Mouse (Mus musculus): ENCODE results near the gene Mki67. TPM values are rescaled to one million over a fixed set of nuclear protein-coding genes. Genes with fewer than 3 reads are reported as not detected.

Mki67 gene
- polyA plus RNA-seq, 1 experiment from 2014 or later: 25.1 TPM

DNA sequence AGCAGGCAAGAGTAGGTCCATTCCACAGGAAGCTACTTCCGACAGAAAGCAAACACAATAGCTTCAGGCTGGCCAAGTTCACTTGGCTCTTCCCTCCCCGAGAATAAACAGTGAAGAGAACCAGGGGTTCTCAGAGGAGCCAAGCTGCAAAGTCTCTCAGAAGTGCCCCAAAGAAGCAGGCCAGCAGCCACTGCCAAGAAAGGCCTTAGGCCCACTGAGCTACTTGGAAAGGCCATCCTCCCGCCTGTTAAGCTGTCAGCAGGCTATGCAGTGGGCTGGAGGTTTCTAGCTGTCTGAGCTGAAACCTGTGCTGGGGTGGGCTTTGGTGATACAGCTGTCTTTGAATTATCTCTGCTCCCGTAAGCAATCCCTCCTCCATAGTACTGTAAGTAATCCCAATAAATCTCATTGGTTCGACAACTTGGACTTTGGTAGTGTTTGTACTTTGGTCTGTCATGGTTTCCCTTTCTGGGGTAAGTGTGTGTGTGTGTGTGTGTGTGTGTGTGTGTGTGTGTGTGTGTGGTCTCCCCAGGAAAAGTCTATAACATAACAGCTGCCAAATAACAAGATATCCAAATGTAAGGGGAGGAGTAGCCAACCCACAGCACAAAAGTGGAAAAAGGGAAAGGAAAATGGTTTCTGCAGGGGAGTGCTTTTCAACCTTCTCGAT lies 7.6 kb upstream of the Mki67 start:
- H3K4me1 ChIP-seq (ENCODE audit: control insufficient read depth, insufficient read depth, low read length): peaks cover 7% of the 10 kb centered on the region; the same call in 1 of the 2 replicates
- no peak overlapping the region for H3K4me3 ChIP-seq (ENCODE audit: low read length)
- no peak overlapping the region for H3K4me2 ChIP-seq (ENCODE audit: low read depth, low read length)
- H3K27ac ChIP-seq (ENCODE audit: low read length): peak overlapping the region; percentile 29; the same call in 1 of the 2 replicates
- no peaks in the 10 kb centered on the region for H3K27me3 ChIP-seq (ENCODE audit: control insufficient read depth, insufficient read depth, low read length)
- no peaks in the 10 kb centered on the region for H3K9me3 ChIP-seq (replicated peaks; ENCODE audit: control insufficient read depth, low read length)
- no peak for ATAC-seq (replicated peaks; ENCODE audit: extremely low read depth, insufficient read depth, low FRiP score)
- no peaks in the 10 kb centered on the region for H3K36me3 ChIP-seq (ENCODE audit: control insufficient read depth, insufficient read depth)
- no peak overlapping the region for H3K9ac ChIP-seq (ENCODE audit: low read length)
- WGBS: 60% methylated on average over 6 of the region's 6 CpGs

DNA sequence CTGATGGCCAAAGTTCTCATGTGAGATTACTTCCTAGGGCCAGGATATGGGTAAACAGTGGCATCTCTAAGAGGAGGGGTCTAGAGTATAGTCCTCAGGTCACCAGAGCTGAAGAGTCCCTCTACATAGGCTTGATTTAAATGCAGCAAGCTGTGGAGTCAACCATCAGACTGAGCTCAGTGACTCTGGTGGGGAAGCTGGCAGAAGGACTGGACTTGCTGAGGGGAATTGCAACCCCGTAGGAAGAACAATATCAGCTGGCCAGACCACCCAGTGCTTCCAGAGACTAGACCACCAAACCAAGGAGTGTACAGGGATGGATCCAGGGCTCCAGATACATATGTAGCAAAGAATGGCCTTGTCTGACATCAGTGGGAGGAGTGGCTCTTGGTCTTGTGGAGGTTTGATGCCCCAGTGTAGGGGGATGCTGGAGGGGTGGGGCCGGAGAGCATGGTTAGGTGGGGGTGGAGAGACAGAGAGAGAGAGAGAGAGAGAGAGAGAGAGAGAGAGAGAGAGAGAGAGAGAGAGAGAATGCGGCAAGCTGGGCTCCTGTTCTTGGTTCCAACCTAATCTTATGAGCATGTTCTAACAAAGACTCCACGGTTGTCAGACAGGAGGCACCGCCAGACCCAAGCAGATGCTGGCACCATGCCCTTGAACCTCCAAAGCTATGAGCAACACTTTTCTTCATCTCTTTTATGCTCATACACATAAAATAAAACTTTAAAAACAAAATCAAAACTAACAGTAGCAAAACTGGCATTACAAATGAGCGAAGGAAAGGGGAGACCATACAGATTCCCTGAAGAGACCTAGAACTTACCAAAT lies 6.1 kb upstream of the Mki67 start:
- H3K36me3 ChIP-seq (ENCODE audit: control insufficient read depth, insufficient read depth): no peaks in the 10 kb centered on the region
- 65% methylated on average over 6 of the region's 6 CpGs for WGBS
- no peaks in the 10 kb centered on the region for H3K27me3 ChIP-seq (ENCODE audit: control insufficient read depth, insufficient read depth, low read length)
- no peak overlapping the region for H3K9ac ChIP-seq (ENCODE audit: low read length)
- H3K4me2 ChIP-seq (ENCODE audit: low read depth, low read length): no peak overlapping the region
- no peak overlapping the region for H3K4me3 ChIP-seq (ENCODE audit: low read length)
- no peak overlapping the region for H3K27ac ChIP-seq (ENCODE audit: low read length)
- ATAC-seq (replicated peaks; ENCODE audit: extremely low read depth, insufficient read depth, low FRiP score): 0 out of 2 replicates have a peak, but pooled peaks have one; percentile 7
- H3K9me3 ChIP-seq (replicated peaks; ENCODE audit: control insufficient read depth, low read length): no peaks in the 10 kb centered on the region
- H3K4me1 ChIP-seq (ENCODE audit: control insufficient read depth, insufficient read depth, low read length): peaks cover 8% of the 10 kb centered on the region

GRCm38 (mm10) chr7:135721436-135721992 lies 5.4 kb upstream of the Mki67 start:
- Histone ChIP-seq H3K36me3 (ENCODE audit: control insufficient read depth, insufficient read depth) (no peaks in the 10 kb centered on the region), H3K9ac (ENCODE audit: low read length) (no peak overlapping the region), H3K4me2 (ENCODE audit: low read depth, low read length) (no peak overlapping the region), H3K27me3 (ENCODE audit: control insufficient read depth, insufficient read depth, low read length) (no peaks in the 10 kb centered on the region), H3K9me3 (replicated peaks; ENCODE audit: control insufficient read depth, low read length) (no peaks in the 10 kb centered on the region), H3K27ac (ENCODE audit: low read length) (no peak overlapping the region), H3K4me1 (ENCODE audit: control insufficient read depth, insufficient read depth, low read length) (peaks cover 12% of the 10 kb centered on the region), H3K4me3 (ENCODE audit: low read length) (no peak overlapping the region)
- 47% methylated on average over 7 of the region's 7 CpGs for WGBS
- 0 out of 2 replicates have a peak, but pooled peaks have one; percentile 13 for ATAC-seq (replicated peaks; ENCODE audit: extremely low read depth, insufficient read depth, low FRiP score)

DNA sequence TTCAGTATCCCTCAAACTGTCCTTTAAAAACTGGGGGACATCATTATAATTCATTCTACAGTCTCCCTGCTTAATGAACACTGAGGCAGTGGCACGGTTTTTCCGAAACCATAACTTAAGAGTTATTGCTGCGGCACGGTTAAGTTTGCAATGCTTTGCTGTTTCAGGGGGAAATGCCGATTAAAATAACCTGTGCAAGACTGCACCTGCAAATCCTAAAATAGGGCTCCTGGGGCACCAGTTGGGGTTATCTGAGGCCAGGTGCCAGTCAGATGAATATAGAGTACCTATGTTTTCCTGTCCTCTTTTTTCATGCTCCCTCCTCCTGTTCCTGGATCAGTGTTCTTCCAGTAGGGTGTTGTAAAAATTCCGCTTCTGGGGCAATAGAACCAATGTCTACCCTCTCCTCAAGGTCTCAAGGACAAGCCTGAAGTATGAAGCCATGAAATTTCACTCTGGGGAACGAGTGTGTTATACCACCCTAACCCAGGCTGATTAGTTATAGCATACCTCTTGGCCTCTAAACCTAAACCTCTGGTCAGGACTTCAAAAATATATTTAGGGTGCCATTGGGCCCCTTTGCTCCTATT lies 902 bp upstream of the Mki67 start:
- peak overlapping the region; percentile 68 for H3K4me2 ChIP-seq (ENCODE audit: low read depth, low read length)
- H3K4me3 ChIP-seq (ENCODE audit: low read length): peak overlapping the region; percentile 82
- WGBS: 67% methylated on average over 7 of the region's 7 CpGs
- H3K27ac ChIP-seq (ENCODE audit: low read length): peak overlapping the region; percentile 66
- H3K36me3 ChIP-seq (ENCODE audit: control insufficient read depth, insufficient read depth): no peaks in the 10 kb centered on the region
- H3K9me3 ChIP-seq (replicated peaks; ENCODE audit: control insufficient read depth, low read length): no peaks in the 10 kb centered on the region
- H3K4me1 ChIP-seq (ENCODE audit: control insufficient read depth, insufficient read depth, low read length): peaks cover 15% of the 10 kb centered on the region
- peak overlapping the region; percentile 73 for H3K9ac ChIP-seq (ENCODE audit: low read length)
- no peaks in the 10 kb centered on the region for H3K27me3 ChIP-seq (ENCODE audit: control insufficient read depth, insufficient read depth, low read length)
- no peak for ATAC-seq (replicated peaks; ENCODE audit: extremely low read depth, insufficient read depth, low FRiP score)

DNA sequence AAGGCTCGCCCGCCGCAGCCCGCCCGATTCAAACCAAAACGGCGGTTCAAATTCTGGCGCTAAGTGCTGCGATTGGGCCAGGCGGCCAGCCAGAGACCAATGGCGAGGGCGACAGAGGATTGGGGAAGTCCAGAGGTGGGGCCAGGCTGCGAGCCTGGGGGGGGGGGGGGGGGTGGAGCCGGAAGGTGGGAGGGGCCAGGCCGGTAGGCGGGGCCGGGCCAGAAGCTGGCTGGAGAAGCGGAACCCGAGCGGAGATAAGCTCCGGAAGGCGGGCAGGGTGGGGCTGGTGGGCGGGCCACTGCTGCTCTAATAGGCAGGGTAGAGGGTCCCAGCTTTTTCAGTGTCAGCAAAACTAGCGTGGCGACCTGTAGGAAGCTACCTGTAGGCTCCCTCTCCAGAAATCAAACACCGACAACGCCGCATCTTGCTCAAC lies 300 bp upstream of the Mki67 start:
- peak overlapping the region; percentile 90 for H3K9ac ChIP-seq (ENCODE audit: low read length)
- H3K9me3 ChIP-seq (replicated peaks; ENCODE audit: control insufficient read depth, low read length): no peaks in the 10 kb centered on the region
- H3K4me2 ChIP-seq (ENCODE audit: low read depth, low read length): peak overlapping the region; percentile 68
- peak; percentile 96 for ATAC-seq (replicated peaks; ENCODE audit: extremely low read depth, insufficient read depth, low FRiP score)
- H3K4me3 ChIP-seq (ENCODE audit: low read length): peak overlapping the region; percentile 82
- H3K4me1 ChIP-seq (ENCODE audit: control insufficient read depth, insufficient read depth, low read length): peaks cover 12% of the 10 kb centered on the region
- no peaks in the 10 kb centered on the region for H3K27me3 ChIP-seq (ENCODE audit: control insufficient read depth, insufficient read depth, low read length)
- WGBS: under 1% methylated on average over 27 of the region's 28 CpGs
- H3K27ac ChIP-seq (ENCODE audit: low read length): peak overlapping the region; percentile 66
- no peaks in the 10 kb centered on the region for H3K36me3 ChIP-seq (ENCODE audit: control insufficient read depth, insufficient read depth)

- H3K27me3 ChIP-seq (ENCODE audit: control insufficient read depth, insufficient read depth, low read length): no peaks in the 10 kb centered on the region
- 3% methylated on average over 7 of the region's 7 CpGs for whole genome bisulfite sequencing
- no peak for ATAC-seq (replicated peaks; ENCODE audit: extremely low read depth, insufficient read depth, low FRiP score)
Measured at GRCm38 (mm10) chr7:135715166-135715565, 995 bp downstream of the Mki67 start.

DNA sequence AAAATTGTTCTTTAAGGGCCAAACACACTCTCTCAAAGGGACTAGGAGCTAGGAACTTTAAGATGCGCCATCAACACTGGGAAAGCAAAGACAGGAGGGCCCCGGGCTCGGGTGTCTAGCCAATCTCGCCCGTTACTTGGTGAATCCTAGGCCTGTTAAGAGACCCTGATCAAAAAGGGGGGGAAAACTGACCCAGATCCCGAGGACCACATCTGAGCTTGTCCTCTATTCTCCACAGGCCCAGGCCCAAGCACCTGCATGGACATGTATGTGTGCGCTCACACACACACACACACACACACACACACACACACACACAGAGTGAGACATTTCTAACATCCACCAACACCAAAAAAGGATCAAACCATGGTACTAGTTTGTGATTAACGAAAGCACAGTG lies 2.8 kb downstream of the Mki67 start:
- ATAC-seq (replicated peaks; ENCODE audit: extremely low read depth, insufficient read depth, low FRiP score): no peak
- Histone ChIP-seq H3K27me3 (ENCODE audit: control insufficient read depth, insufficient read depth, low read length) (no peaks in the 10 kb centered on the region), H3K4me2 (ENCODE audit: low read depth, low read length) (peak overlapping the region; percentile 51), H3K36me3 (ENCODE audit: control insufficient read depth, insufficient read depth) (peaks cover 9% of the 10 kb centered on the region), H3K4me3 (ENCODE audit: low read length) (peak overlapping the region; percentile 37), H3K27ac (ENCODE audit: low read length) (no peak overlapping the region), H3K4me1 (ENCODE audit: control insufficient read depth, insufficient read depth, low read length) (peaks cover 12% of the 10 kb centered on the region), H3K9me3 (replicated peaks; ENCODE audit: control insufficient read depth, low read length) (no peaks in the 10 kb centered on the region), H3K9ac (ENCODE audit: low read length) (peak overlapping the region; percentile 13)
- WGBS: 73% methylated on average over 8 of the region's 8 CpGs

More at GRCm38 (mm10) chr7:135715166-135715565, 995 bp downstream of the Mki67 start:
- Histone ChIP-seq H3K4me1 (ENCODE audit: control insufficient read depth, insufficient read depth, low read length) (peaks cover 12% of the 10 kb centered on the region), H3K9me3 (replicated peaks; ENCODE audit: control insufficient read depth, low read length) (no peaks in the 10 kb centered on the region), H3K4me2 (ENCODE audit: low read depth, low read length) (peak overlapping the region; percentile 68), H3K27ac (ENCODE audit: low read length) (peak overlapping the region; percentile 66; the same call in 1 of the 2 replicates), H3K4me3 (ENCODE audit: low read length) (peak overlapping the region; percentile 82), H3K9ac (ENCODE audit: low read length) (peak overlapping the region; percentile 90), H3K36me3 (ENCODE audit: control insufficient read depth, insufficient read depth) (0 out of 2 replicates have a peak, but pooled peaks cover 1% of the 10 kb centered on the region)

DNA sequence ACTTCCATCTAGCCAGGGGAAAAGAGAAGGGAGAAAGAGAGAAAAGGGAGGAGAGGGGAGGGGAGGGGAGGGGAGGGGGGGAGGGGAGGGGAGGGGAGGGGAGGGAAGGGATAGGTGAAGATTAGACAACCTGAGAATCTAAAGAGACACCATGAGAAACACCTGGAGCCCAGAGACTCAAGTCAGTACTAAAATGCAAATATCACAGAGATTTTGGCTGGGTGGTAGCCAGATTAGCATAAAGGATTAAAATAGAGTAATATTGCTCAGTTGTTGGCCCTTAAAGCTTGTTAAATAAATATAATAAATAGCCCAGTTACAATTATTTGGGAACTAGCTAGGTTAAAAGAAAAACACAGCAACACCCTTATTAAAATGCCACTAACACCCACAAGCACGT lies 3.6 kb downstream of the Mki67 start:
- H3K4me2 ChIP-seq (ENCODE audit: low read depth, low read length): peak overlapping the region; percentile 51
- WGBS: 79% methylated on average over 1 of the region's 1 CpGs
- H3K27ac ChIP-seq (ENCODE audit: low read length): no peak overlapping the region
- ATAC-seq (replicated peaks; ENCODE audit: extremely low read depth, insufficient read depth, low FRiP score): no peak
- H3K9ac ChIP-seq (ENCODE audit: low read length): no peak overlapping the region
- H3K4me3 ChIP-seq (ENCODE audit: low read length): 0 out of 2 replicates have a peak overlapping the region, but pooled peaks have one; percentile 37
- no peaks in the 10 kb centered on the region for H3K9me3 ChIP-seq (replicated peaks; ENCODE audit: control insufficient read depth, low read length)
- H3K36me3 ChIP-seq (ENCODE audit: control insufficient read depth, insufficient read depth): peaks cover 12% of the 10 kb centered on the region
- no peaks in the 10 kb centered on the region for H3K27me3 ChIP-seq (ENCODE audit: control insufficient read depth, insufficient read depth, low read length)
- H3K4me1 ChIP-seq (ENCODE audit: control insufficient read depth, insufficient read depth, low read length): peaks cover 12% of the 10 kb centered on the region
